Mouse (Mus musculus) testis, adult 2 months (tissue): Measurements from ENCODE around the gene Kat5. TPM values are rescaled to one million over a fixed set of nuclear protein-coding genes. Genes with fewer than 3 reads are reported as not detected.

Experiments
- H3K27ac ChIP-seq: fragments of 200-500 bp; 2 replicates; pipeline ENCODE4 v1.5.1; 2012; ENCODE audit warnings: low read depth, low read length; ENCODE audit not compliant: control insufficient read depth, insufficient read depth
- H3K27me3 ChIP-seq: fragments of 200-500 bp; 2 replicates; pipeline ENCODE4 v1.6.1; 2012; ENCODE audit warnings: mild to moderate bottlenecking, low read length, moderate library complexity; ENCODE audit not compliant: control insufficient read depth, insufficient read depth
- H3K36me3 ChIP-seq: fragments of 200-500 bp; 2 replicates; pipeline ENCODE4 v1.6.1; 2012; ENCODE audit warnings: mild to moderate bottlenecking, low read length; ENCODE audit not compliant: control insufficient read depth, insufficient read depth
- H3K4me1 ChIP-seq: fragments of 200-500 bp; 2 replicates; pipeline ENCODE4 v1.6.1; 2012; ENCODE audit warnings: low read length; ENCODE audit not compliant: control insufficient read depth, insufficient read depth
- H3K4me3 ChIP-seq: fragments of 200-500 bp; 2 replicates; pipeline ENCODE4 v1.5.1; 2012; ENCODE audit warnings: low read depth, mild to moderate bottlenecking, low read length, moderate library complexity, mixed read lengths; ENCODE audit not compliant: control insufficient read depth
- CTCF ChIP-seq: fragments of 200-500 bp; IDR thresholded peaks from 2 replicates; pipeline ENCODE4 v1.5.1; 2012; ENCODE audit warnings: low read depth, mild to moderate bottlenecking, inconsistent platforms, low read length, moderate library complexity; ENCODE audit not compliant: control insufficient read depth, insufficient read depth, insufficient replicate concordance
- POLR2A ChIP-seq: fragments of 200-500 bp; IDR thresholded peaks from 2 replicates; pipeline ENCODE4 v1.6.1; 2012; ENCODE audit warnings: low read depth, mild to moderate bottlenecking, inconsistent platforms, low read length, moderate library complexity; ENCODE audit not compliant: control insufficient read depth
- polyA plus RNA-seq: library from polyadenylated mRNA; depleted of rRNA; stranded (reverse); fragments of >200 nt; gene quantifications from 2 replicates; pipeline ENCODE4 v1.2.3, GENCODE M21; 2012

Kat5 gene
- polyA plus RNA-seq, 1 experiment = 120 TPM

DNA sequence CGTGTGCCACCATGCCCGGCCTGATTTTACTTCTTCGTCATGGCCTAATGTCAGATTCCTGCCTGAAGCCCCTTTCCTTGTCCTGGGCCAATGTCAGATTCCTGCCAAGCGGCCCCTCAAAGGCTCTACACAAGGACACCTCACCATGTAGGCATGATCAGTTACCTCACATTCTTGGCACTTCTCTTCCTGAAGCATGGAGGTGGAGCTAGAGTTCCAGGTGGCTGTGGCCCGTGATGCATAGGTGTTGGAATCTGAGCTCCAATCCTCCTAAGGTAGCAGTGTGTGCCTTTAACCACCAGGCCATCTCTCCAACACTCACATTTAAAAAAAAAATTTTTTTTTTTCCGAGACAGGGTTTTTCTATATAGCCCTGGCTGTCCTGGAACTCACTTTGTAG is 29.3 kb downstream of the Kat5 start:
- Histone ChIP-seq H3K27ac (no peak overlapping the region), H3K4me3 (no peak overlapping the region)

DNA sequence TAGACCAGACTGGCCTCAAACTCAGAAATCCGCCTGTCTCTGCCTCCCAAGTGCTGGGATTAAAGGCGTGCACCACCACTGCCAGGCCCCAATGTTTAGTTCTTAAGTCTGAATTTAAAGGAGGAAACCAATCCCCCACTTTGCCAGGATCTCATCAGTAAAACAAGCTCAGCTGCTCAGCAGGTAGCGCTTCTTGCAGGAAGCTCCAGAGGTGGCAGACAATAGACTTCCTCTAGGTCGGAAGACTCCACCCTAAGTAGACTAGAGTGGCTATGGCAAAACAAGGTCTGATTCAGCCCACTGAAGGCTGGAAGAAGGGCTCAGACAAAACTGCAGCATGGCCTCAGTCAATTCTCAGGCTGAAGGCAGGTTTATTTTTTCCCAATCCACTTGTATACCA is 30.1 kb downstream of the Kat5 start:
- H3K4me3 ChIP-seq = no peak overlapping the region
- H3K36me3 ChIP-seq = no peaks in the 10 kb centered on the region
- H3K4me1 ChIP-seq = peaks cover 2% of the 10 kb centered on the region; the same call in 1 of the 2 replicates
- no peak for TF ChIP-seq POLR2A
- no peak for TF ChIP-seq CTCF
- no peak overlapping the region for H3K27ac ChIP-seq
- H3K27me3 ChIP-seq = no peaks in the 10 kb centered on the region

More for the DNA sequence above, 29.3 kb downstream of the Kat5 start:
- peaks cover 2% of the 10 kb centered on the region; the same call in 1 of the 2 replicates for H3K4me1 ChIP-seq
- no peaks in the 10 kb centered on the region for H3K36me3 ChIP-seq
- no peaks in the 10 kb centered on the region for H3K27me3 ChIP-seq
- TF ChIP-seq CTCF (no peak), POLR2A (no peak)

DNA sequence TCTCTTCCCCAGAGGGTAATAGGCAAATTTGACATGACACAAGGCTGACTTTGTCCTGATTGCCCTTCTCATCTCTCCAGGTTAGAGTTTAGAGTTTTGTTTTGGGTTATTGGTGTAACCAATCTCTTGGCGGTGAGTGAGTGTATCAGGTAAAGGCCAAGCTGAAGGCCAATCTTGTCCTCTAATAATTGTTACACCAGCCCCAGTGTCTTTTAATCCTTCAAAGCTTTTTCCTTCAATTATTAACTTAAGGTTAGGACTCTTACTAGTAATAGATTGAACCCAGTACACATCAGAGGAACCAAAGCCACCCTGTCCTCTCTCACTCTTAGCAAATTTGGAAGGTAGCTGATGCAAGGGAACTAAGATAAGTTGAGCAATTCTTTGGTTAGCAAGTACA is 34.7 kb downstream of the Kat5 start:
- Histone ChIP-seq H3K4me1 (no peaks in the 10 kb centered on the region), H3K36me3 (no peaks in the 10 kb centered on the region), H3K4me3 (no peak overlapping the region), H3K27ac (no peak overlapping the region), H3K27me3 (no peaks in the 10 kb centered on the region)
- no peak for TF ChIP-seq POLR2A
- no peak for TF ChIP-seq CTCF

DNA sequence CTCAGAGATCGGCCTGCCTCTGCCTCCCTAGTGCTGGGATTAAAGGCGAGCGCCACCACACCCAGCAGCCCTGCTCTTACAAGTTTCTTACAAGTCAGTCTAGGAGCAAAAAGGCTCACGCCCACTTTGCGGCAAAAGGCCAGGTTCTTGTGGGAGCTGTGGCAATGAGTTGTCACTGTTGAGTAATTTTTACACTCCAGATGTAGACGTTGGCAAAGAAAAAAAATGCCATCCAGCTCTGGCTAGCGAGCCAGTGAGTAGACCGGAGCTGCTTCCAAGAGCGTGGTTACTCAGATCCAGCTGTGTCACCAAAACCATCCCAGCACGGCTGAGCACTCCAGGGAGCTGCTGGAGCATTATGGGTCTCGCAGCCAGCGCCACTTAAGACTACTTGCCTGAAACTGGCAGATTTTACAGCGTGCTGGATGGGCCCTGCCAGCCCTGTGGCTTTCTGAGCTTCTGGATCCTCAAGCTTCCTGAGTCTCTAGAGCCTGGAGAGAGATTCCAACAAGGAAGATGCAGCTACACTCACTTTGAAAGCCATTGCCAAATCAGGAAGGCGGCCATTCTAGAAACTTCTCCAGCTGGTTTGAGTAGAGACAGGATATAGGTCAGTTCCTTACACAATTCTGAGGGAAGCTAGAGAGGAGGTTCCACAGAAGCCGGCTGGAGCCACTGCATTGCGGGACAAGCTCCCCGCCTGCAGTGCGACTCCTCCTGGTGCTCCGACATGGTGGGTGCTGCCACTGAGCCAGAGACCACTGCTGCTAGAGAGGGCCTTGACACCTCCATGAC is 37.5 kb downstream of the Kat5 start:
- H3K27me3 ChIP-seq = no peaks in the 10 kb centered on the region
- no peaks in the 10 kb centered on the region for H3K36me3 ChIP-seq
- TF ChIP-seq POLR2A = no peak
- TF ChIP-seq CTCF = no peak
- no peak overlapping the region for H3K27ac ChIP-seq
- H3K4me1 ChIP-seq = peaks cover 15% of the 10 kb centered on the region
- H3K4me3 ChIP-seq = no peak overlapping the region

DNA sequence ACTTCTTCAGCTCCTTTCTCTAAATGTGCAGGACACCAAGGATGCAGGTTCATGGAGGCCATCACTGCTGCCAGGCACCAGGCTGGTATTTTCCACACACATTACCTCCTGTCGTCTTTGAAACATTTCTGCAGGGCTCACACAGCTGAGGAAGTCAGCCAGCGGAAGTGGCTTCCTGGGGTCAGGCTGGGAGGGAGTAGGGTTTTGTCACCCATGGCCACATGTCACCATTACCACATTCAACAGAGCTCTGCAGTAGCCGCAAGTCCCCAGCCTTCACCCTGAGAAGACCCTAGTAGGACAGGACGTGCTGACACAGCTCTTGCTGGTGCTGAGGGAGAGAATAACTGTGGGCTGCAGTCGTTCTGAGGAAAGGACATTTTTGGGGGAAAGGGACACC is 38.2 kb downstream of the Kat5 start:
- Histone ChIP-seq H3K36me3 (no peaks in the 10 kb centered on the region), H3K27me3 (no peaks in the 10 kb centered on the region), H3K4me3 (no peak overlapping the region), H3K4me1 (peaks cover 18% of the 10 kb centered on the region), H3K27ac (no peak overlapping the region)
- TF ChIP-seq CTCF (no peak), POLR2A (no peak)

DNA sequence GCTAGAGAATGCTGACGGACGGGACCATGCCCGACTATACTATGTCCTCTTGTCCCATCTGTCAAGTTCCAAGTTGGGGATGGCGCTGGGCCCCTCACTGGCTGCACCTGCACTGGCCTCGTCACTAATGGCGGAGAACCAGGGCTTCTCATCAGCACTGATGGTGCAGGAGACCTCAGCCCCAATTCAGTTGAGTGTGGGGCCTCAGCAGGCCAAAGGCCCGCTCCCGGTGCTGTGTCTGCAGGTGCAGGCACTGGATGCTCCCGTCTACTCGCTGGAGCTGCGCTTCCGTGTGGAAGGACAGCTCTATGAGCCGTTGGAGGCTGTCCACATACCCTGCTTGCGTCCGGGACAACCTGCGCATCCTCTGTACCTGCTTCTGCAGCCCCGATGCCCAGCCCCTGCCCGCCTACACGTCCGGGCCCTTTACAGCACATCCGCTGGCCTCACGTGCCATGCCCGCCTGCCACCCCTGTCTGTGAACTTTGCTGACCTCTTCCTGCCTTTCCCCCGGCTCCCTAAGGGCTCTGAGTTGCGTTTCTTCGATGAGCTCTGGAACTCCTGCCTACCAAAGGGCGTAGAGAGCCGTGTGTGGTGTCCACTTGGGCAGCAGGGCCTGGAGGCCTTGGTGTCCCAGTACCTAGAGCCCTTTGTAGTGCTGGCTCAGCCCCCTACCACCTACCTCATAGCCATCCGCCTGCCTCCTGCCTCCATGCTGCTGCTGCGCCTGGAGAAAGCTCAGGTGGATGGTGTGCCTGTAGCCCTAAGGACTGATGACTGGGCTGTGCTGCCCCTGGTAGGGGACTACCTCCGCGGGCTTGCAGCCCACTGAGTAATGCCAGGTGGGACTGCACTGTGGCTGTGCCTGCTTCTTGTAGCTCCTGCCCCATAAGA is 39.4 kb downstream of the Kat5 start:
- no peak overlapping the region for H3K27ac ChIP-seq
- no peaks in the 10 kb centered on the region for H3K36me3 ChIP-seq
- no peaks in the 10 kb centered on the region for H3K27me3 ChIP-seq
- H3K4me1 ChIP-seq = peaks cover 25% of the 10 kb centered on the region
- no peak overlapping the region for H3K4me3 ChIP-seq
- TF ChIP-seq POLR2A (no peak), CTCF (no peak)

DNA sequence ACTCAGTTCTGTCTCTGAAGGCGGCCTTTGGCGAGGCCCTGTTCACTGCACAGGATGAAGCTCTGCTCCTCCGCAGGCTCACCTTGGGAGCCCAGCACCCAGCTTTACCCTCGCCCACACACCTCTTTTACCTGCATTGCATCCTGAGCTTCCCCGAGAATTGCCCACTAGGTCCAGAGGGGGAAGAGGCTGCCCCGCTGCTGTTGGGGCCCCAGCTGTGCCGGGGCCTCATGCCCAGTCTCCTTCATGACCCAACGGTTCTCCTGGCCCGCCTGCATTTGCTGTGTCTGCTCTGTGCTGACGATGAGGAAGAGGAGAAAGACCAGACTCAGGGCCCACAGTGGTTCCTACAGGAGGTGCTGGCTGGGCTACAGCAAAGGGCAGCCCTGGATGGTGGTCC is 40.5 kb downstream of the Kat5 start:
- no peaks in the 10 kb centered on the region for H3K36me3 ChIP-seq
- TF ChIP-seq CTCF = no peak
- no peak for TF ChIP-seq POLR2A
- H3K4me3 ChIP-seq = no peak overlapping the region
- no peaks in the 10 kb centered on the region for H3K27me3 ChIP-seq
- no peak overlapping the region for H3K27ac ChIP-seq
- peaks cover 25% of the 10 kb centered on the region for H3K4me1 ChIP-seq
